ENCODE assay signal across 17 mouse cellular contexts in the genomic region with DNA sequence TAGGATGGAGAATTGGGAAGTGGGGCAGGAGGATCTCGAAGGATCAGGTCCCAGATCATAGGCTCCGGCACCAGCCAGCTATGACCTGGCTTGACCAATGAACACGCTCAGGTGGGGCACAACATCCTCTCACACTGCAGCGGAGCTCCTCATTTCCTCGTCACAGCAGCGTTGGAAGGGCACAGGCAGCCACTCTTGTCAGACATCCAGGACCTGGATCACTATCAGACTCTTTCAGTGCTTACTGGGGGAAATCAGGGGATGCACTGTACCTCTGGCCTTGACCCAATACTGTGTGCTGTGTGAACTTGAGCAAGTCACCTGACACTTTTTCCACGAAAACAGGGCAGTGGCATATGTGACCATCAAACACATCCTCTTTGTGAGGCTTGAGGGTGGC.
"Had no signal": no experiment of that assay in that cellular context is flagged by ENCODE, and none has a peak within 500 bp of the region (broad histone marks: within the 10 kb centered on the region; RNA-seq: fewer than 3 reads in every experiment).

No protein-coding gene starts in this region.

- H3K4me2 ChIP-seq: lung, embryonic 14.5 days; neural tube, embryonic 13.5 days; neural tube, embryonic 15.5 days had no signal

- H3K27me3 ChIP-seq: neural tube, embryonic 13.5 days; neural tube, embryonic 15.5 days had no signal

- H3K27ac ChIP-seq: midbrain, embryonic 10.5 days; neural tube, embryonic 13.5 days; neural tube, embryonic 15.5 days had no signal

- H3K36me3 ChIP-seq: midbrain, embryonic 10.5 days; neural tube, embryonic 13.5 days; neural tube, embryonic 15.5 days had no signal

- DNase-seq: lung, adult 18-20 months; lung, embryonic 14.5 days; lung, postnatal 10 days; lung, postnatal 4 days; retina, postnatal 1 day; right cerebral cortex, adult 18-20 months; right cerebral cortex, postnatal 25 days; right cerebral cortex, postnatal 4 days; spleen, adult 18-20 months; thymus, adult 18-20 months; thymus, postnatal 14 days; thymus, postnatal 36 days had no signal

- H3K9me3 ChIP-seq: midbrain, embryonic 10.5 days; neural tube, embryonic 13.5 days; neural tube, embryonic 15.5 days had no signal

- H3K4me3 ChIP-seq: midbrain, embryonic 10.5 days; myocyte; neural tube, embryonic 13.5 days; neural tube, embryonic 15.5 days had no signal

- ATAC-seq: midbrain, embryonic 16.5 days had no signal

- H3K9ac ChIP-seq: lung, embryonic 14.5 days; neural tube, embryonic 13.5 days; neural tube, embryonic 15.5 days had no signal
